Mouse (Mus musculus) thymus, adult 2 months (tissue): ENCODE results near the gene Ighmbp2. TPM values are rescaled to one million over a fixed set of nuclear protein-coding genes. Genes with fewer than 3 reads are reported as not detected.
"Not testable (repeated sequence)": the region's sequence is repeated elsewhere in the genome, so short reads cannot be mapped to it uniquely, and the experiment has no call there.

Experiments
- DNase-seq: peaks from one replicate; pipeline ENCODE4 v3.0.0; 2021
- H3K27ac ChIP-seq: fragments of 200-500 bp; 2 replicates; pipeline ENCODE4 v1.5.1; 2012; ENCODE audit warnings: low read length, control low read depth; ENCODE audit not compliant: control insufficient read depth, insufficient read depth
- H3K27me3 ChIP-seq: fragments of 200-500 bp; 2 replicates; pipeline ENCODE4 v1.6.1; 2012; ENCODE audit warnings: mild to moderate bottlenecking, low read length, moderate library complexity, mixed read lengths; ENCODE audit not compliant: control insufficient read depth, insufficient read depth
- H3K36me3 ChIP-seq: fragments of 200-500 bp; 2 replicates; pipeline ENCODE4 v1.6.1; 2012; ENCODE audit warnings: mild to moderate bottlenecking, low read length, moderate library complexity; ENCODE audit not compliant: control insufficient read depth, insufficient read depth
- H3K4me1 ChIP-seq: fragments of 200-500 bp; replicated peaks from 2 replicates; pipeline ENCODE4 v1.6.1; 2012; ENCODE audit warnings: low read length; ENCODE audit not compliant: control insufficient read depth, insufficient read depth
- H3K4me3 ChIP-seq: fragments of 200-500 bp; 2 replicates; pipeline ENCODE4 v1.5.1; 2012; ENCODE audit warnings: mild to moderate bottlenecking, low read length, control low read depth, moderate library complexity; ENCODE audit not compliant: control insufficient read depth, insufficient read depth
- CTCF ChIP-seq: fragments of 200-500 bp; IDR thresholded peaks from 2 replicates; pipeline ENCODE4 v1.5.1; 2012; ENCODE audit warnings: mild to moderate bottlenecking, control low read depth, low read length, moderate library complexity, borderline replicate concordance; ENCODE audit not compliant: control insufficient read depth, poor library complexity, insufficient read depth; ENCODE audit errors: extremely low read depth
- POLR2A ChIP-seq: fragments of 200-500 bp; IDR thresholded peaks from 2 replicates; pipeline ENCODE4 v1.6.1; 2012; ENCODE audit warnings: mild to moderate bottlenecking, low read length, control low read depth, moderate library complexity; ENCODE audit not compliant: control insufficient read depth, poor library complexity, insufficient read depth; ENCODE audit errors: extremely low read depth
- WGBS: fragments of 180-500 bp; shearing (Covaris S2); methylation state at CpG from one replicate; pipeline ENCODE4 v1.1.7; 2018; 5-methylcytosine and 5-hydroxymethylcytosine counted together
- polyA plus RNA-seq: library from polyadenylated mRNA; depleted of rRNA; stranded (reverse); fragments of >200 nt; gene quantifications from 2 replicates; pipeline ENCODE4 v1.2.3, GENCODE M21; 2012; rRNA removed

The Ighmbp2 gene
- polyA plus RNA-seq, 1 experiment, result 17.8 TPM

- TF ChIP-seq POLR2A, result no peak
- no peak for TF ChIP-seq CTCF
- Histone ChIP-seq H3K4me3 (no peak overlapping the region), H3K36me3 (peaks cover 14% of the 10 kb centered on the region; the same call in 1 of the 2 replicates), H3K27me3 (no peaks in the 10 kb centered on the region), H3K27ac (no peak overlapping the region), H3K4me1 (no peaks in the 10 kb centered on the region)
- 97% methylated on average over 8 of the region's 8 CpGs for WGBS
- no peak for DNase-seq
These were observed 22.8 kb downstream of the Ighmbp2 start for GRCm38 (mm10) chr19:3260016-3260415.

- H3K27me3 ChIP-seq, H3K36me3 ChIP-seq, H3K27ac ChIP-seq, H3K4me3 ChIP-seq, H3K4me1 ChIP-seq, DNase-seq: not testable (repeated sequence)
- WGBS, result 85% methylated on average over 5 of the region's 6 CpGs
These were observed 57.6 kb downstream of the Ighmbp2 start for GRCm38 (mm10) chr19:3225261-3225660.

GRCm38 (mm10) chr19:3214937-3215336 is 67.9 kb downstream of the Ighmbp2 start:
- H3K4me3 ChIP-seq, H3K36me3 ChIP-seq, H3K27ac ChIP-seq, DNase-seq, H3K27me3 ChIP-seq, H3K4me1 ChIP-seq: not testable (repeated sequence)
- WGBS, result 71% methylated on average over 1 of the region's 1 CpGs

Other genes starting within 250 kb of the Ighmbp2 start
- 57.8 and 58.7 TPM in 2 replicates for gene Mrpl21, start 116 bp downstream of the Ighmbp2 start, polyA plus RNA-seq
- gene Cpt1a, start 39.3 kb upstream of the Ighmbp2 start, polyA plus RNA-seq, result 69.6 and 75.7 TPM in 2 replicates
- gene Tesmin, start 105.8 kb upstream of the Ighmbp2 start, polyA plus RNA-seq, result 0.62 and 0.85 TPM in 2 replicates
- gene Gal, start 131.5 kb upstream of the Ighmbp2 start, polyA plus RNA-seq, result 3.4 and 3.5 TPM in 2 replicates